Mouse (Mus musculus) hindbrain, postnatal 0 days (tissue): Measurements from ENCODE around the gene Ncam1. TPM values are rescaled to one million over a fixed set of nuclear protein-coding genes. Genes with fewer than 3 reads are reported as not detected.
A peak's percentile ranks its signal among the peaks of the same experiment; 100 is the strongest.

Experiments
- ATAC-seq: fragments of 200-750 bp; cut with Nextera tagmentation; 2 replicates; pipeline ENCODE4 v1.8.0; 2017; ENCODE audit warnings: mild to moderate bottlenecking, moderate TSS enrichment, moderate library complexity
- DNase-seq: peaks from one replicate; pipeline ENCODE4 v3.0.0-alpha.2; 2015; ENCODE audit warnings: low spot score
- H3K27ac ChIP-seq: fragments of 300-500 bp; sonication (generic); 2 replicates; pipeline ENCODE4 v1.5.1; 2014; ENCODE audit warnings: mild to moderate bottlenecking
- H3K27me3 ChIP-seq: fragments of 300-500 bp; sonication (generic); 2 replicates; pipeline ENCODE4 v1.6.1; 2014; ENCODE audit warnings: low read length, mixed read lengths; ENCODE audit not compliant: insufficient read depth
- H3K36me3 ChIP-seq: fragments of 300-500 bp; sonication (generic); 2 replicates; pipeline ENCODE4 v1.6.1; 2014; ENCODE audit warnings: low read length, mixed read lengths; ENCODE audit not compliant: insufficient read depth
- H3K4me1 ChIP-seq: fragments of 300-500 bp; sonication (generic); 2 replicates; pipeline ENCODE4 v1.6.1; 2014; ENCODE audit warnings: antibody characterized with exemption, low read length, mixed read lengths; ENCODE audit not compliant: insufficient read depth
- H3K4me2 ChIP-seq: fragments of 300-500 bp; sonication (generic); 2 replicates; pipeline ENCODE4 v1.6.1; 2014; ENCODE audit warnings: low read depth, mild to moderate bottlenecking, low read length, moderate library complexity, mixed read lengths
- H3K4me3 ChIP-seq: fragments of 300-500 bp; sonication (generic); 2 replicates; pipeline ENCODE4 v1.5.1; 2014; ENCODE audit warnings: low read length
- H3K9ac ChIP-seq: fragments of 300-500 bp; sonication (generic); replicated peaks from 2 replicates; pipeline ENCODE4 v1.6.1; 2014; ENCODE audit warnings: mild to moderate bottlenecking, low read length, moderate library complexity, mixed read lengths
- H3K9me3 ChIP-seq: fragments of 300-500 bp; sonication (generic); 2 replicates; pipeline ENCODE4 v1.6.1; 2016; ENCODE audit warnings: low read length, mixed read lengths
- CTCF ChIP-seq: IDR thresholded peaks from 2 replicates; pipeline ENCODE4 v1.5.1; 2016; ENCODE audit warnings: antibody characterized with exemption, control low read depth, low read depth
- WGBS: fragments of 180-500 bp; shearing (Covaris S2); extraction: QIAGEN DNeasy Blood & Tissue Kit; methylation state at CpG from one replicate; pipeline ENCODE4 v1.1.7; 2014; 5-methylcytosine and 5-hydroxymethylcytosine counted together
- polyA plus RNA-seq: library from polyadenylated mRNA; unstranded; fragments of >200 nt; fragmentation: Nextera tagmentation; extraction: Ambion mirVana; gene quantifications from 2 replicates; pipeline ENCODE4 v1.2.1, GENCODE M21; 2015
- total RNA-seq: library from RNA; depleted of rRNA; stranded (reverse); fragments of >200 nt; gene quantifications from 2 replicates; pipeline ENCODE4 v1.2.3, GENCODE M21; 2014

The Ncam1 gene
- total and polyA plus RNA-seq, 2 experiments from 2014 or later = 411 to 414 TPM

- no peak for ATAC-seq
- DNase-seq = no peak
- Histone ChIP-seq H3K27ac (no peak overlapping the region), H3K4me1 (no peaks in the 10 kb centered on the region), H3K9me3 (no peaks in the 10 kb centered on the region), H3K9ac (no peak overlapping the region), H3K4me2 (no peak overlapping the region), H3K27me3 (no peaks in the 10 kb centered on the region), H3K4me3 (no peak overlapping the region), H3K36me3 (no peaks in the 10 kb centered on the region)
- TF ChIP-seq CTCF = no peak
- WGBS = 37% methylated on average over 10 of the region's 10 CpGs
Measured at GRCm38 (mm10) chr9:49483316-49483715, 315.4 kb downstream of the Ncam1 start.

DNA sequence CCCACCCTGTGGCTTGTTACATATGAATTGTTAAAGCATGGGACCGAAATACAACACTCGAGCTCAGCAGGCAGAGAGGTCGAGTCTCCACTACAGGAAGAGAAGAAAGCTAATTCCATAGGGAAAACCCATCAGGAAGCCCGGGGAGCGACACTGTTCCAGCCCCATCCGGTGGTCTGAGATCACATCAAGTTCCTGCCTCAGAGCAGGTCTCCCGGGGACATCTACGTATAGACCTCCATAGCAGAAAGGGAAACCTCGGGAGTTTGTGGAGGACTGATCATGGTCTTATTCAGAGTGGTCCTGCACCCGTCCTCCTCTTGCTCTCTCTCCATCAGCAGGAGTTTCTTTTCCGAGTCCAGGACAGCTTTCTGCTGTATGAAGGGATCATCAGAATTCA, 326.6 kb downstream of the Ncam1 start:
- H3K27me3 ChIP-seq = no peaks in the 10 kb centered on the region
- no peaks in the 10 kb centered on the region for H3K36me3 ChIP-seq
- WGBS = 75% methylated on average over 11 of the region's 11 CpGs

GRCm38 (mm10) chr9:49470946-49471345, 327.8 kb downstream of the Ncam1 start:
- no peaks in the 10 kb centered on the region for H3K9me3 ChIP-seq
- H3K4me1 ChIP-seq = no peaks in the 10 kb centered on the region
- H3K27me3 ChIP-seq = no peaks in the 10 kb centered on the region
- TF ChIP-seq CTCF = no peak
- DNase-seq (peak; percentile 23), ATAC-seq (no peak)
- H3K36me3 ChIP-seq = no peaks in the 10 kb centered on the region
- WGBS = 54% methylated on average over 6 of the region's 6 CpGs
- H3K4me2 ChIP-seq = no peak overlapping the region
- no peak overlapping the region for H3K27ac ChIP-seq
- H3K9ac ChIP-seq = no peak overlapping the region
- H3K4me3 ChIP-seq = no peak overlapping the region

More for the DNA sequence above, 326.6 kb downstream of the Ncam1 start:
- no peak for TF ChIP-seq CTCF
- Histone ChIP-seq H3K4me3 (no peak overlapping the region), H3K9ac (no peak overlapping the region), H3K9me3 (no peaks in the 10 kb centered on the region), H3K4me2 (no peak overlapping the region), H3K27ac (no peak overlapping the region), H3K4me1 (no peaks in the 10 kb centered on the region)
- ATAC-seq (no peak), DNase-seq (no peak)

- DNase-seq (no peak), ATAC-seq (no peak)
- H3K9me3 ChIP-seq = no peaks in the 10 kb centered on the region
- H3K36me3 ChIP-seq = no peaks in the 10 kb centered on the region
- no peak overlapping the region for H3K4me3 ChIP-seq
- TF ChIP-seq CTCF = no peak
- H3K27me3 ChIP-seq = no peaks in the 10 kb centered on the region
- no peak overlapping the region for H3K4me2 ChIP-seq
- no peaks in the 10 kb centered on the region for H3K4me1 ChIP-seq
- 93% methylated on average over 19 of the region's 19 CpGs for WGBS
- no peak overlapping the region for H3K9ac ChIP-seq
- H3K27ac ChIP-seq = no peak overlapping the region
Measured at GRCm38 (mm10) chr9:49470006-49470405, 328.7 kb downstream of the Ncam1 start.

GRCm38 (mm10) chr9:49456136-49456535, 342.6 kb downstream of the Ncam1 start:
- 88% methylated on average over 3 of the region's 3 CpGs for WGBS

DNA sequence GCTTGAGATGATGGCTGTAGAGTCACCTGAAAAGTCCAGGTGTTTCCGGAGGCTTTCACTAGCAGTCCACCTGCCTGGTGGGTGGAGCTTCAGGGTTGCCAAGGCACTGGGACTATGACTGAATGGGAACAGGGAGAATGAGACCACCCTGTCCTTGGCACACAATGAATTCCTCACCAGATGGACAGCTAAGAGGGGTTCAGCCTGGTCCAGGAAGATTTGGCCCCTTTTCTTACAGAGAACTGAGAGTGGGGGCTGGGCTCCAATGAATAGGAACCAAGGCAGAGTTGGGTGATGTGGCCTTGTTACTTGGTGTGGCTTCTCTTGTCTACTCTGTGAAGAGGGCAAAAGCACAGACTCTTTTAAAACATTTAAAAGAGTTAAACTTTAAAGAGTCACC, 346.3 kb downstream of the Ncam1 start:
- no peak for DNase-seq
- Histone ChIP-seq H3K9me3 (no peaks in the 10 kb centered on the region), H3K9ac (no peak overlapping the region), H3K4me2 (no peak overlapping the region), H3K4me3 (no peak overlapping the region), H3K36me3 (no peaks in the 10 kb centered on the region), H3K4me1 (no peaks in the 10 kb centered on the region), H3K27ac (no peak overlapping the region), H3K27me3 (no peaks in the 10 kb centered on the region)
- no peak for ATAC-seq
- TF ChIP-seq CTCF = no peak
- 97% methylated on average over 1 of the region's 1 CpGs for WGBS

More at GRCm38 (mm10) chr9:49456136-49456535, 342.6 kb downstream of the Ncam1 start:
- H3K27me3 ChIP-seq = no peaks in the 10 kb centered on the region
- no peak for ATAC-seq
- no peaks in the 10 kb centered on the region for H3K9me3 ChIP-seq
- no peaks in the 10 kb centered on the region for H3K4me1 ChIP-seq
- H3K36me3 ChIP-seq = no peaks in the 10 kb centered on the region
- no peak for TF ChIP-seq CTCF
- no peak overlapping the region for H3K27ac ChIP-seq
- H3K9ac ChIP-seq = no peak overlapping the region
- no peak overlapping the region for H3K4me3 ChIP-seq
- no peak overlapping the region for H3K4me2 ChIP-seq
- DNase-seq = no peak
